Mouse (Mus musculus): ENCODE measurements around the gene Zxdb.
"Not testable (repeated sequence)": the region's sequence is repeated elsewhere in the genome, so short reads cannot be mapped to it uniquely, and the experiment has no call there.

DNA sequence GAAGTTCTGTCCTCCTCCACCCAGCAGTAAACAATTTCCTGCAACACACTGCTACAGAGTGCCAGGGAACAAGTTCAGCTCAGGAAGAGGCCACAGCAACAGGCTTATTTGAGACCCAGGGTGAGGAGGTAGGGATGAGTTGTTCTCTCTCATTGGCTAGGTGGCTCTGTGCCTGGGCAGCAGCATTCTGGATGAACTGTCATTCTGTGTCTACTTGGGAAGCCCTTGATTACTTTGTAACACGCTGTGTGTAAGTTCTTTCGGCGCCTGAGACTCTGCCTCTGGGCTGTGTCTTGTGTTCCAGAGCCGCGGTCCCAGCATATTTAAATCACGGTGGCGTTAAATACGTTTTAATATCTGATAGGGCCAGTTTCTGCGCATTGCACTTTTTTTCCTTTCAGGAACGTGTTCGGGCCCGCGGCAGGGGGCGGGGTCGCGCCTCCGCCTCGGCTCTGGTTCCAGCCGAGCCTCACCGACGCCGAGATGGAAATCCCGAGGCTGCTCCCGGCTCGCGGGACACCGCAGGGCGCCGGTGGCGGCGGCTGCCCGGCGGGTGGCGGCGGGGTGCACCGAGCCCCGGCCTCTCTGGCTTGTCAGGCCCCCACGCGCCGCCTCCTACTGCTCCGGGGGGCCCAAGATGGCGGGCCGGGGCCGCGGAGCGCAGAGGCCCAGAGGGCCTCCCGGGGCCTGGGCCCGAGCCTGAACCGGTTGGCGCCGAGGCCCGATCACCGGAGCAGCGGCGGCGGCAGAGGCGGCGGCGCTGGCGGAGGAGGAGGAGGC lies at the start of gene Zxdb:
- not testable (repeated sequence) for TF ChIP-seq EP300, CTCF (IDR thresholded peaks at IDR 0.05)

All from lung, postnatal 0 days (tissue).